In genomic region chr6:84585686-84586300, GRCm38 (mm10) we compare ENCODE assay signal across 7 mouse cellular contexts. TPM values are rescaled to one million over a fixed set of nuclear protein-coding genes. Genes with fewer than 3 reads are reported as not detected.
DNase-seq lines count a peak whose midpoint lies in the region; ATAC-seq and TF ChIP-seq lines count a peak whose summit lies in the region.

No protein-coding gene starts in this region.

- TF ChIP-seq CTCF in brain, embryonic 14.5 days (IDR thresholded peaks at IDR 0.05; ENCODE audit: borderline replicate concordance, extremely low read depth, insufficient read depth, insufficient read length) = no peak

- TF ChIP-seq POLR2A in brain, embryonic 14.5 days (IDR thresholded peaks at IDR 0.05; ENCODE audit: borderline replicate concordance, extremely low read depth, insufficient read depth, insufficient read length, poor library complexity, severe bottlenecking) = no peak

- peaks cover 70% of the 10 kb centered on the region for H3K4me1 ChIP-seq in embryonic facial prominence, embryonic 13.5 days
- peaks cover 92% of the 10 kb centered on the region for H3K4me1 ChIP-seq in hindbrain, embryonic 12.5 days
- peaks cover 78% of the 10 kb centered on the region for H3K4me1 ChIP-seq in midbrain, embryonic 10.5 days

- peaks cover 17% of the 10 kb centered on the region for H3K36me3 ChIP-seq in embryonic facial prominence, embryonic 13.5 days
- no peaks in the 10 kb centered on the region for H3K36me3 ChIP-seq in hindbrain, embryonic 12.5 days
- no peaks in the 10 kb centered on the region for H3K36me3 ChIP-seq in midbrain, embryonic 10.5 days

- peak overlapping the region; percentile 86 for H3K4me2 ChIP-seq in embryonic facial prominence, embryonic 13.5 days
- H3K4me2 ChIP-seq in hindbrain, embryonic 12.5 days (replicated peaks) = peak overlapping the region; percentile 85

- no peak for ATAC-seq in embryonic facial prominence, embryonic 13.5 days (ENCODE audit: insufficient number of reproducible peaks, insufficient read depth, low FRiP score, low TSS enrichment, low read depth)
- no peak for ATAC-seq in hindbrain, embryonic 12.5 days (ENCODE audit: low FRiP score)
- no peak for ATAC-seq in inflammation-experienced regulatory T-cells, adult 6 months

- DNase-seq in brain, embryonic 14.5 days (ENCODE audit: low read depth) = peak; percentile 22
- DNase-seq in midbrain, embryonic 10.5 days (ENCODE audit: low spot score) = peak; percentile 46
- DNase-seq in adrenal gland, postnatal 25 days = no peak
- no peak for DNase-seq in ovary, postnatal 36 days (ENCODE audit: low spot score)

- WGBS in embryonic facial prominence, embryonic 13.5 days = under 1% methylated on average over 36 of the region's 37 CpGs
- under 1% methylated on average over 37 of the region's 37 CpGs for WGBS in hindbrain, embryonic 12.5 days
- under 1% methylated on average over 37 of the region's 37 CpGs for WGBS in midbrain, embryonic 10.5 days

- peak overlapping the region; percentile 95 for H3K27ac ChIP-seq in embryonic facial prominence, embryonic 13.5 days
- H3K27ac ChIP-seq in hindbrain, embryonic 12.5 days = peak overlapping the region; percentile 75
- no peak overlapping the region for H3K27ac ChIP-seq in midbrain, embryonic 10.5 days (replicated peaks)

- H3K4me3 ChIP-seq in embryonic facial prominence, embryonic 13.5 days = peak overlapping the region; percentile 72
- peak overlapping the region; percentile 53 for H3K4me3 ChIP-seq in hindbrain, embryonic 12.5 days
- peak overlapping the region; percentile 59 for H3K4me3 ChIP-seq in midbrain, embryonic 10.5 days

- H3K9me3 ChIP-seq in embryonic facial prominence, embryonic 13.5 days = no peaks in the 10 kb centered on the region
- H3K9me3 ChIP-seq in hindbrain, embryonic 12.5 days (replicated peaks) = no peaks in the 10 kb centered on the region
- no peaks in the 10 kb centered on the region for H3K9me3 ChIP-seq in midbrain, embryonic 10.5 days (replicated peaks)

- H3K27me3 ChIP-seq in embryonic facial prominence, embryonic 13.5 days = peaks cover 72% of the 10 kb centered on the region
- H3K27me3 ChIP-seq in hindbrain, embryonic 12.5 days = peaks cover 92% of the 10 kb centered on the region
- peaks cover 100% of the 10 kb centered on the region for H3K27me3 ChIP-seq in midbrain, embryonic 10.5 days (ENCODE audit: low read depth, poor library complexity, severe bottlenecking)

- H3K9ac ChIP-seq in embryonic facial prominence, embryonic 13.5 days = peak overlapping the region; percentile 95
- H3K9ac ChIP-seq in hindbrain, embryonic 12.5 days = peak overlapping the region; percentile 79

RNA-seq across cellular contexts. Expression of gene Cyp26b1, which starts 7.9 kb away (rescaled TPM):
- 10.0 and 56.1 TPM in 2 replicates for polyA plus RNA-seq in brain, embryonic 14.5 days (2012; rRNA removed)
- polyA plus RNA-seq in embryonic facial prominence, embryonic 13.5 days (2015; fragmentation: Nextera tagmentation; extraction: Ambion mirVana) = 38.0 and 38.9 TPM in 2 replicates
- polyA plus RNA-seq in hindbrain, embryonic 12.5 days (2016; fragmentation: Nextera tagmentation; extraction: Ambion mirVana) = 55.3 and 60.5 TPM in 2 replicates
- 2.4 and 2.7 TPM in 2 replicates for polyA plus RNA-seq in midbrain, embryonic 10.5 days (2016; fragmentation: Nextera tagmentation; extraction: Ambion mirVana)
- 4.2 and 4.6 TPM in 2 replicates for total RNA-seq in adrenal gland, postnatal 25 days (2021)
- polyA plus RNA-seq in inflammation-experienced regulatory T-cells, adult 6 months (2017; shearing (Covaris generic)) = under 1 TPM in 2 of 3 experiments, not detected in 1; 0.63 to 0.74 TPM

Comparison
In these comparisons a context has a peak if more than half of its experiments do, and no peak if none do; other contexts are left out.
1. DNase-seq: peak in brain, embryonic 14.5 days (single experiment) and midbrain, embryonic 10.5 days (single experiment); none in adrenal gland, postnatal 25 days (single experiment) and ovary, postnatal 36 days (single experiment).
2. Peak in every context shown above with its lines, with median percentiles within 50 percentile points of each other: H3K4me3 ChIP-seq.